23 mouse cellular contexts compared by ENCODE assay signal in genomic region chr6:52410711-52411110, GRCm38 (mm10).
DNase-seq lines count a peak whose midpoint lies in the region; ATAC-seq and TF ChIP-seq lines count a peak whose summit lies in the region.
"Had no signal": no experiment of that assay in that cellular context is flagged by ENCODE, and none has a peak within 500 bp of the region (broad histone marks: within the 10 kb centered on the region; RNA-seq: fewer than 3 reads in every experiment).

No protein-coding gene starts in this region.

- WGBS in kidney, postnatal 0 days: 40% methylated on average over 5 of the region's 5 CpGs
- 82% methylated on average over 5 of the region's 5 CpGs for WGBS in kidney, adult 2 months
- 28% methylated on average over 5 of the region's 5 CpGs for WGBS in lung, postnatal 0 days
- WGBS in intestine, embryonic 15.5 days: 32% methylated on average over 5 of the region's 5 CpGs

- H3K27ac ChIP-seq in kidney, postnatal 0 days: no peak overlapping the region
- H3K27ac ChIP-seq in kidney, adult 2 months (ENCODE audit: insufficient read depth, low read depth, low read length): no peak overlapping the region
- no peak overlapping the region for H3K27ac ChIP-seq in lung, postnatal 0 days (ENCODE audit: low read length)
- H3K27ac ChIP-seq in intestine, embryonic 15.5 days: 0 out of 2 replicates have a peak overlapping the region, but pooled peaks have one; percentile 27
- H3K27ac ChIP-seq: forebrain, embryonic 12.5 days; hindbrain, embryonic 10.5 days; hindbrain, embryonic 15.5 days; liver, embryonic 15.5 days; neural tube, embryonic 15.5 days had no signal

- H3K36me3 ChIP-seq in kidney, postnatal 0 days (ENCODE audit: insufficient read depth, low read length): no peaks in the 10 kb centered on the region
- H3K36me3 ChIP-seq in kidney, adult 2 months (ENCODE audit: control insufficient read depth, insufficient read depth, low read length): no peaks in the 10 kb centered on the region
- no peaks in the 10 kb centered on the region for H3K36me3 ChIP-seq in lung, postnatal 0 days (ENCODE audit: insufficient read depth, low read length)
- no peaks in the 10 kb centered on the region for H3K36me3 ChIP-seq in intestine, embryonic 15.5 days
- H3K36me3 ChIP-seq: forebrain, embryonic 12.5 days; hindbrain, embryonic 10.5 days; hindbrain, embryonic 15.5 days; liver, embryonic 15.5 days; neural tube, embryonic 15.5 days had no signal

- ATAC-seq in kidney, postnatal 0 days (replicated peaks; ENCODE audit: low FRiP score, low read depth): no peak
- ATAC-seq in lung, postnatal 0 days: peak; percentile 19; the same call in 1 of the 2 replicates
- ATAC-seq in intestine, embryonic 15.5 days: 0 out of 2 replicates have a peak, but pooled peaks have one; percentile 25
- ATAC-seq: inflammation-experienced regulatory T-cells, adult 6 months had no signal

- H3K27me3 ChIP-seq in kidney, postnatal 0 days (ENCODE audit: insufficient read depth, low read length): no peaks in the 10 kb centered on the region
- 0 out of 2 replicates have a peak, but pooled peaks cover 2% of the 10 kb centered on the region for H3K27me3 ChIP-seq in kidney, adult 2 months (replicated peaks; ENCODE audit: control insufficient read depth, insufficient read depth, low read length)
- no peaks in the 10 kb centered on the region for H3K27me3 ChIP-seq in lung, postnatal 0 days (replicated peaks; ENCODE audit: insufficient read depth, low read length)
- H3K27me3 ChIP-seq in intestine, embryonic 15.5 days (replicated peaks): no peaks in the 10 kb centered on the region
- H3K27me3 ChIP-seq: forebrain, embryonic 12.5 days; hindbrain, embryonic 15.5 days; liver, embryonic 15.5 days; neural tube, embryonic 15.5 days had no signal

- no peak for TF ChIP-seq CTCF in kidney, postnatal 0 days (IDR thresholded peaks at IDR 0.05; ENCODE audit: low read depth)
- no peak for TF ChIP-seq CTCF in kidney, adult 2 months (conservative IDR thresholded peaks at IDR 0.05; ENCODE audit: insufficient read depth, insufficient read length, low read depth, low read length)
- TF ChIP-seq CTCF in lung, postnatal 0 days (IDR thresholded peaks at IDR 0.05): no peak

- no peak overlapping the region for H3K9ac ChIP-seq in kidney, postnatal 0 days (ENCODE audit: low read depth, low read length)
- H3K9ac ChIP-seq in lung, postnatal 0 days (replicated peaks; ENCODE audit: low read depth): no peak overlapping the region
- H3K9ac ChIP-seq in intestine, embryonic 15.5 days: no peak overlapping the region
- H3K9ac ChIP-seq: forebrain, embryonic 12.5 days; hindbrain, embryonic 15.5 days; liver, embryonic 15.5 days; neural tube, embryonic 15.5 days had no signal

- no peaks in the 10 kb centered on the region for H3K9me3 ChIP-seq in kidney, postnatal 0 days (replicated peaks; ENCODE audit: low read length)
- H3K9me3 ChIP-seq in lung, postnatal 0 days (ENCODE audit: low read length): no peaks in the 10 kb centered on the region
- no peaks in the 10 kb centered on the region for H3K9me3 ChIP-seq in intestine, embryonic 15.5 days
- H3K9me3 ChIP-seq: forebrain, embryonic 12.5 days; hindbrain, embryonic 15.5 days; liver, embryonic 15.5 days; neural tube, embryonic 15.5 days had no signal

- no peak for TF ChIP-seq POLR2A in kidney, adult 2 months (IDR thresholded peaks at IDR 0.05; ENCODE audit: low read depth, low read length)

- no peak overlapping the region for H3K4me2 ChIP-seq in kidney, postnatal 0 days (ENCODE audit: low read length)
- H3K4me2 ChIP-seq in lung, postnatal 0 days (replicated peaks; ENCODE audit: low read depth, low read length): no peak overlapping the region
- no peak overlapping the region for H3K4me2 ChIP-seq in intestine, embryonic 15.5 days (replicated peaks)
- H3K4me2 ChIP-seq: forebrain, embryonic 12.5 days; hindbrain, embryonic 15.5 days; liver, embryonic 15.5 days; neural tube, embryonic 15.5 days had no signal

- no peak for TF ChIP-seq EP300 in lung, postnatal 0 days (IDR thresholded peaks at IDR 0.05)

- no peak overlapping the region for H3K4me3 ChIP-seq in kidney, postnatal 0 days (replicated peaks; ENCODE audit: low read depth, low read length)
- no peak overlapping the region for H3K4me3 ChIP-seq in kidney, adult 2 months (ENCODE audit: insufficient read depth, low read depth, low read length)
- H3K4me3 ChIP-seq in lung, postnatal 0 days (ENCODE audit: low read depth, low read length): no peak overlapping the region
- H3K4me3 ChIP-seq in intestine, embryonic 15.5 days (replicated peaks): no peak overlapping the region
- H3K4me3 ChIP-seq: forebrain, embryonic 12.5 days; hindbrain, embryonic 10.5 days; hindbrain, embryonic 15.5 days; liver, embryonic 15.5 days; megakaryocyte, embryonic 14.5 days; neural tube, embryonic 15.5 days had no signal

- DNase-seq in kidney, postnatal 0 days (ENCODE audit: low spot score): peak; percentile 66
- no peak for DNase-seq in kidney, adult 2 months
- peak; percentile 57 for DNase-seq in lung, postnatal 0 days (ENCODE audit: low spot score)
- DNase-seq in lung, adult 18-20 months: no peak
- peak; percentile 20 for DNase-seq in yolk sac, embryonic 10.5 days (ENCODE audit: low spot score)
- DNase-seq in right cerebral cortex, postnatal 14 days: no peak
- DNase-seq in cerebellum, adult 11-12 months: no peak
- DNase-seq: B cell, adult 2 months; cerebellum, adult 2 months; cerebellum, postnatal 14 days; gastrocnemius, postnatal 10 days; heart, postnatal 14 days; layer of hippocampus, adult 9-11 months; lung, postnatal 4 days; midbrain, embryonic 14.5 days had no signal

- H3K4me1 ChIP-seq in kidney, postnatal 0 days (replicated peaks; ENCODE audit: insufficient read depth, low read length): no peaks in the 10 kb centered on the region; the same call in 1 of the 2 replicates
- no peaks in the 10 kb centered on the region for H3K4me1 ChIP-seq in kidney, adult 2 months (ENCODE audit: control insufficient read depth, insufficient read depth, low read length)
- no peaks in the 10 kb centered on the region for H3K4me1 ChIP-seq in lung, postnatal 0 days (ENCODE audit: insufficient read depth, low read depth, low read length)
- H3K4me1 ChIP-seq in intestine, embryonic 15.5 days (replicated peaks): no peaks in the 10 kb centered on the region
- H3K4me1 ChIP-seq: forebrain, embryonic 12.5 days; hindbrain, embryonic 10.5 days; hindbrain, embryonic 15.5 days; liver, embryonic 15.5 days; megakaryocyte, embryonic 14.5 days; neural tube, embryonic 15.5 days had no signal

Comparison
In these comparisons a context has a peak if more than half of its experiments do, and no peak if none do; other contexts are left out.
1. DNase-seq: peak in kidney, postnatal 0 days (single experiment), lung, postnatal 0 days (single experiment) and yolk sac, embryonic 10.5 days (single experiment); none in kidney, adult 2 months (single experiment), lung, adult 18-20 months (0 of 2), right cerebral cortex, postnatal 14 days (single experiment) and cerebellum, adult 11-12 months (single experiment).